Mouse (Mus musculus) kidney, postnatal 14 days (tissue): ENCODE data around the gene Pitpnm1.
"Not testable (repeated sequence)": the region's sequence is repeated elsewhere in the genome, so short reads cannot be mapped to it uniquely, and the experiment has no call there.

Source experiments
- DNase-seq: peaks from one replicate; pipeline ENCODE4 v3.0.0; 2022; ENCODE audit warnings: mixed read lengths

Gene Pitpnm1

GRCm38 (mm10) chr19:4120496-4120895 is 20.7 kb downstream of the Pitpnm1 start:
- DNase-seq, result no peak

- peak; percentile 99 for DNase-seq
These were observed 21.5 kb downstream of the Pitpnm1 start for GRCm38 (mm10) chr19:4121097-4121805.

GRCm38 (mm10) chr19:4121896-4122295 is 22.1 kb downstream of the Pitpnm1 start:
- DNase-seq, result not testable (repeated sequence)

GRCm38 (mm10) chr19:4122411-4123370 is 22.9 kb downstream of the Pitpnm1 start:
- no peak for DNase-seq

GRCm38 (mm10) chr19:4124432-4124831 is 24.6 kb downstream of the Pitpnm1 start:
- DNase-seq, result no peak

GRCm38 (mm10) chr19:4125268-4125667 is 25.5 kb downstream of the Pitpnm1 start:
- DNase-seq, result not testable (repeated sequence)

- DNase-seq, result peak; percentile 99
These were observed 26.2 kb downstream of the Pitpnm1 start, which contains the start of gene Aip for GRCm38 (mm10) chr19:4125741-4126696. Aip (minus strand) TSS chr19:4125858.

- DNase-seq, result no peak
These were observed 27.1 kb downstream of the Pitpnm1 start for GRCm38 (mm10) chr19:4126759-4127495.

GRCm38 (mm10) chr19:4129462-4129861 is 29.7 kb downstream of the Pitpnm1 start:
- no peak for DNase-seq

GRCm38 (mm10) chr19:4130106-4130505 is 30.3 kb downstream of the Pitpnm1 start:
- no peak for DNase-seq

GRCm38 (mm10) chr19:4131075-4131474 is 31.3 kb downstream of the Pitpnm1 start:
- no peak for DNase-seq

GRCm38 (mm10) chr19:4131768-4132167 is 32.0 kb downstream of the Pitpnm1 start:
- no peak for DNase-seq

GRCm38 (mm10) chr19:4134354-4134753 is 34.6 kb downstream of the Pitpnm1 start:
- no peak for DNase-seq

- DNase-seq, result not testable (repeated sequence)
These were observed 35.6 kb downstream of the Pitpnm1 start for GRCm38 (mm10) chr19:4135229-4135962.

- not testable (repeated sequence) for DNase-seq
These were observed 36.2 kb downstream of the Pitpnm1 start for GRCm38 (mm10) chr19:4135963-4136345.

GRCm38 (mm10) chr19:4136463-4136862 is 36.7 kb downstream of the Pitpnm1 start:
- DNase-seq, result no peak

- DNase-seq, result no peak
These were observed 38.1 kb downstream of the Pitpnm1 start for GRCm38 (mm10) chr19:4137913-4138312.

- no peak for DNase-seq
These were observed 39.6 kb downstream of the Pitpnm1 start, which contains the start of gene Gpr152 for GRCm38 (mm10) chr19:4139446-4139845. Gpr152 (plus strand) TSS chr19:4139787.

- DNase-seq, result no peak
These were observed 40.3 kb downstream of the Pitpnm1 start for GRCm38 (mm10) chr19:4140147-4140546.

GRCm38 (mm10) chr19:4142416-4143173 is 42.8 kb downstream of the Pitpnm1 start:
- DNase-seq, result no peak
